Mouse (Mus musculus) intestine, embryonic 14.5 days (tissue): ENCODE measurements around the gene Gpatch3. TPM values are rescaled to one million over a fixed set of nuclear protein-coding genes. Genes with fewer than 3 reads are reported as not detected.

ENCODE experiments used
- ATAC-seq: fragments of 200-750 bp; cut with Nextera tagmentation; replicated peaks from 2 replicates; pipeline ENCODE4 v1.8.0; 2017; ENCODE audit warnings: low read depth, moderate number of reproducible peaks, moderate TSS enrichment, moderate library complexity; ENCODE audit not compliant: low FRiP score, low TSS enrichment
- DNase-seq: peaks from one replicate; pipeline ENCODE4 v3.0.0-alpha.2; 2018; ENCODE audit warnings: low spot score
- H3K27ac ChIP-seq: fragments of 300-500 bp; sonication (generic); 2 replicates; pipeline ENCODE4 v1.5.1; 2014; ENCODE audit warnings: low read depth, mild to moderate bottlenecking, control low read depth
- H3K27me3 ChIP-seq: fragments of 300-500 bp; sonication (generic); replicated peaks from 2 replicates; pipeline ENCODE4 v1.6.1; 2014; ENCODE audit warnings: low read length, control low read depth; ENCODE audit not compliant: control insufficient read depth, insufficient read depth
- H3K36me3 ChIP-seq: fragments of 300-500 bp; sonication (generic); 2 replicates; pipeline ENCODE4 v1.6.1; 2014; ENCODE audit warnings: low read length, control low read depth; ENCODE audit not compliant: control insufficient read depth, insufficient read depth
- H3K4me1 ChIP-seq: fragments of 300-500 bp; sonication (generic); replicated peaks from 2 replicates; pipeline ENCODE4 v1.6.1; 2014; ENCODE audit warnings: low read length, control low read depth, mixed read lengths; ENCODE audit not compliant: control insufficient read depth, insufficient read depth
- H3K4me2 ChIP-seq: fragments of 300-500 bp; sonication (generic); 2 replicates; pipeline ENCODE4 v1.6.1; 2014; ENCODE audit warnings: low read length
- H3K4me3 ChIP-seq: fragments of 300-500 bp; sonication (generic); 2 replicates; pipeline ENCODE4 v1.5.1; 2014; ENCODE audit warnings: low read depth, low read length, control low read depth, mixed read lengths
- H3K9ac ChIP-seq: fragments of 300-500 bp; sonication (generic); 2 replicates; pipeline ENCODE4 v1.6.1; 2014; ENCODE audit warnings: mild to moderate bottlenecking, low read length
- H3K9me3 ChIP-seq: fragments of 300-500 bp; sonication (generic); 2 replicates; pipeline ENCODE4 v1.6.1; 2016; ENCODE audit warnings: low read length, control low read depth; ENCODE audit not compliant: control insufficient read depth
- WGBS: fragments of 180-500 bp; shearing (Covaris S2); extraction: QIAGEN DNeasy Blood & Tissue Kit; methylation state at CpG from one replicate; pipeline ENCODE4 v1.1.7; 2014; 5-methylcytosine and 5-hydroxymethylcytosine counted together
- polyA plus RNA-seq: library from polyadenylated mRNA; unstranded; fragments of >200 nt; fragmentation: Nextera tagmentation; extraction: Ambion mirVana; gene quantifications from 2 replicates; pipeline ENCODE4 v1.2.1, GENCODE M21; 2014

The Gpatch3 gene
- polyA plus RNA-seq, 1 experiment from 2014 or later, result 7.5 TPM

- DNase-seq (no peak), ATAC-seq (no peak; the same call in 1 of the 2 replicates)
- Histone ChIP-seq H3K27me3 (no peaks in the 10 kb centered on the region), H3K27ac (peak overlapping the region; percentile 80; the same call in 1 of the 2 replicates), H3K9me3 (0 out of 2 replicates have a peak, but pooled peaks cover 3% of the 10 kb centered on the region), H3K4me2 (peak overlapping the region; percentile 97), H3K36me3 (peaks cover 20% of the 10 kb centered on the region), H3K4me1 (peaks cover 8% of the 10 kb centered on the region), H3K4me3 (peak overlapping the region; percentile 89), H3K9ac (peak overlapping the region; percentile 92)
- under 1% methylated on average over 41 of the region's 41 CpGs for WGBS
Observed at GRCm38 (mm10) chr4:133574843-133575202, 278 bp downstream of the Gpatch3 start.

GRCm38 (mm10) chr4:133577983-133578382 lies 3.4 kb downstream of the Gpatch3 start:
- 76% methylated on average over 12 of the region's 12 CpGs for WGBS
- no peak overlapping the region for H3K4me2 ChIP-seq
- no peak for DNase-seq
- H3K9ac ChIP-seq, result no peak overlapping the region
- peaks cover 8% of the 10 kb centered on the region for H3K4me1 ChIP-seq
- no peaks in the 10 kb centered on the region for H3K9me3 ChIP-seq
- H3K27me3 ChIP-seq, result no peaks in the 10 kb centered on the region
- no peak overlapping the region for H3K27ac ChIP-seq
- no peak for ATAC-seq
- H3K4me3 ChIP-seq, result no peak overlapping the region
- peaks cover 45% of the 10 kb centered on the region for H3K36me3 ChIP-seq

- Histone ChIP-seq H3K27me3 (no peaks in the 10 kb centered on the region), H3K4me2 (peak overlapping the region; percentile 99), H3K27ac (peak overlapping the region; percentile 74; the same call in 1 of the 2 replicates), H3K36me3 (peaks cover 58% of the 10 kb centered on the region), H3K4me1 (peaks cover 13% of the 10 kb centered on the region), H3K9ac (peak overlapping the region; percentile 90), H3K4me3 (peak overlapping the region; percentile 92), H3K9me3 (no peaks in the 10 kb centered on the region)
- DNase-seq (no peak), ATAC-seq (peak; percentile 43; the same call in 1 of the 2 replicates)
- 65% methylated on average over 6 of the region's 6 CpGs for WGBS
Observed at GRCm38 (mm10) chr4:133583690-133584058, 9.1 kb downstream of the Gpatch3 start.

GRCm38 (mm10) chr4:133584059-133584951 lies 9.8 kb downstream of the Gpatch3 start, which contains the start of gene Gpn2:
Gpn2 (plus strand) TSS chr4:133584362.
- H3K9me3 ChIP-seq, result no peaks in the 10 kb centered on the region
- H3K4me2 ChIP-seq, result peak within 1 kb of the TSS; percentile 99
- H3K27me3 ChIP-seq, result no peaks in the 10 kb centered on the region
- ATAC-seq, result peak; percentile 88
- H3K4me1 ChIP-seq, result peaks cover 13% of the 10 kb centered on the region
- H3K9ac ChIP-seq, result peak within 1 kb of the TSS; percentile 90
- H3K27ac ChIP-seq, result peak within 1 kb of the TSS; percentile 74; the same call in 1 of the 2 replicates
- DNase-seq, result peak; percentile 86
- peak within 1 kb of the TSS; percentile 92 for H3K4me3 ChIP-seq
- WGBS, result 3% methylated on average over 65 of the region's 65 CpGs
- H3K36me3 ChIP-seq, result peaks cover 56% of the 10 kb centered on the region

- peak; percentile 95 for DNase-seq
Observed at GRCm38 (mm10) chr4:133592570-133592969, 18.0 kb downstream of the Gpatch3 start.

GRCm38 (mm10) chr4:133595538-133595937 lies 21.0 kb downstream of the Gpatch3 start:
- 63% methylated on average over 7 of the region's 7 CpGs for WGBS
- no peak overlapping the region for H3K4me3 ChIP-seq
- H3K36me3 ChIP-seq, result peaks cover 12% of the 10 kb centered on the region; the same call in 1 of the 2 replicates
- no peak overlapping the region for H3K27ac ChIP-seq
- H3K9ac ChIP-seq, result no peak overlapping the region
- DNase-seq, result no peak
- no peak for ATAC-seq
- peaks cover 15% of the 10 kb centered on the region for H3K27me3 ChIP-seq
- H3K4me1 ChIP-seq, result peaks cover 6% of the 10 kb centered on the region; the same call in 1 of the 2 replicates
- H3K4me2 ChIP-seq, result no peak overlapping the region
- H3K9me3 ChIP-seq, result no peaks in the 10 kb centered on the region

More at GRCm38 (mm10) chr4:133592570-133592969, 18.0 kb downstream of the Gpatch3 start:
- no peaks in the 10 kb centered on the region for H3K27me3 ChIP-seq
- H3K9me3 ChIP-seq, result no peaks in the 10 kb centered on the region
- no peaks in the 10 kb centered on the region for H3K4me1 ChIP-seq
- H3K36me3 ChIP-seq, result peaks cover 39% of the 10 kb centered on the region
- H3K9ac ChIP-seq, result no peak overlapping the region
- no peak overlapping the region for H3K4me3 ChIP-seq
- 32% methylated on average over 7 of the region's 7 CpGs for whole genome bisulfite sequencing
- no peak overlapping the region for H3K27ac ChIP-seq
- H3K4me2 ChIP-seq, result no peak overlapping the region
- no peak for ATAC-seq

GRCm38 (mm10) chr4:133596084-133596483 lies 21.5 kb downstream of the Gpatch3 start:
- peaks cover 7% of the 10 kb centered on the region; the same call in 1 of the 2 replicates for H3K36me3 ChIP-seq
- H3K4me3 ChIP-seq, result no peak overlapping the region
- H3K9me3 ChIP-seq, result no peaks in the 10 kb centered on the region
- WGBS, result 80% methylated on average over 6 of the region's 6 CpGs
- H3K27ac ChIP-seq, result no peak overlapping the region
- no peak overlapping the region for H3K4me2 ChIP-seq
- no peak for ATAC-seq
- peaks cover 6% of the 10 kb centered on the region; the same call in 1 of the 2 replicates for H3K4me1 ChIP-seq
- peaks cover 15% of the 10 kb centered on the region for H3K27me3 ChIP-seq
- no peak overlapping the region for H3K9ac ChIP-seq
- no peak for DNase-seq

GRCm38 (mm10) chr4:133598616-133599015 lies 24.1 kb downstream of the Gpatch3 start:
- Histone ChIP-seq H3K27ac (peak overlapping the region; percentile 76), H3K4me1 (peaks cover 8% of the 10 kb centered on the region; the same call in 1 of the 2 replicates), H3K4me2 (peak overlapping the region; percentile 78; the same call in 1 of the 2 replicates), H3K9me3 (no peaks in the 10 kb centered on the region), H3K36me3 (peaks cover 5% of the 10 kb centered on the region), H3K4me3 (no peak overlapping the region), H3K27me3 (peaks cover 33% of the 10 kb centered on the region), H3K9ac (no peak overlapping the region)
- 40% methylated on average over 4 of the region's 4 CpGs for WGBS
- ATAC-seq (peak; percentile 12), DNase-seq (peak; percentile 67)
